Mouse (Mus musculus) liver, postnatal 0 days (tissue): ENCODE measurements around the gene Pam.

Experiments used
- CTCF ChIP-seq: sonication (generic); IDR thresholded peaks from 2 replicates; pipeline ENCODE4 v1.5.1; 2016; ENCODE audit warnings: antibody characterized with exemption, low read depth
- EP300 ChIP-seq: IDR thresholded peaks from 2 replicates; pipeline ENCODE4 v1.6.1; 2016; ENCODE audit warnings: antibody characterized with exemption, low read depth, mild to moderate bottlenecking

GRCm38 (mm10) chr1:98086456-98086855 lies 9.0 kb downstream of the Pam start:
- no peak for TF ChIP-seq CTCF
- TF ChIP-seq EP300, result no peak
